Mouse (Mus musculus) induced T-regulatory cell, adult 2 months (primary cell): ENCODE data around the gene Saa3.
A peak's percentile ranks its signal among the peaks of the same experiment; 100 is the strongest.
"Not testable (repeated sequence)": the region's sequence is repeated elsewhere in the genome, so short reads cannot be mapped to it uniquely, and the experiment has no call there.

Experiments used
- DNase-seq: peaks from one replicate; pipeline ENCODE4 v3.0.0-alpha.2; 2012; ENCODE audit warnings: low read depth

The Saa3 gene

DNA sequence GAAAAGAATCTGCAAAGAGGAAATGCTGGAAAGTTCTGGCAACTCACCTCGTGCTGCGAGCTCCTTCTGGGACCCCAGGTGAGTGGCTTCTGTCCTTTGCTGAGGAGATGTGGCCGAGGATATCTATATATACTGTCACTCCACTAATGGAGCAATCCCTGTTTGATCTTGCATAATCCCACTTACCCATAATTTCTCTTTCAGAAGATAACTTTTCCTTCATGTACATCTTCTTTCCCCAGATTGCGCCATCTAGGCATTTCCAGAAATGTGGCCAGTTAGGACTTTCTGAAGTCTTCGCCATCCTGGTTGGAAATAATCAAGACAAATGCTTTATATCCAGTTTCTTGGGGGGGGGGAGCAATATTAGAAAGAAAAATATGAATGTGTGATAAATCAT lies at the start of gene Saa3:
Saa3 (minus strand) TSS at position 101 of the 400 bp plus-strand sequence.
- no peak for DNase-seq

- DNase-seq: no peak
Measured at GRCm38 (mm10) chr7:46764672-46765071, 49.2 kb upstream of the Saa3 start.

GRCm38 (mm10) chr7:46762601-46763000 lies 47.1 kb upstream of the Saa3 start:
- DNase-seq: no peak

DNA sequence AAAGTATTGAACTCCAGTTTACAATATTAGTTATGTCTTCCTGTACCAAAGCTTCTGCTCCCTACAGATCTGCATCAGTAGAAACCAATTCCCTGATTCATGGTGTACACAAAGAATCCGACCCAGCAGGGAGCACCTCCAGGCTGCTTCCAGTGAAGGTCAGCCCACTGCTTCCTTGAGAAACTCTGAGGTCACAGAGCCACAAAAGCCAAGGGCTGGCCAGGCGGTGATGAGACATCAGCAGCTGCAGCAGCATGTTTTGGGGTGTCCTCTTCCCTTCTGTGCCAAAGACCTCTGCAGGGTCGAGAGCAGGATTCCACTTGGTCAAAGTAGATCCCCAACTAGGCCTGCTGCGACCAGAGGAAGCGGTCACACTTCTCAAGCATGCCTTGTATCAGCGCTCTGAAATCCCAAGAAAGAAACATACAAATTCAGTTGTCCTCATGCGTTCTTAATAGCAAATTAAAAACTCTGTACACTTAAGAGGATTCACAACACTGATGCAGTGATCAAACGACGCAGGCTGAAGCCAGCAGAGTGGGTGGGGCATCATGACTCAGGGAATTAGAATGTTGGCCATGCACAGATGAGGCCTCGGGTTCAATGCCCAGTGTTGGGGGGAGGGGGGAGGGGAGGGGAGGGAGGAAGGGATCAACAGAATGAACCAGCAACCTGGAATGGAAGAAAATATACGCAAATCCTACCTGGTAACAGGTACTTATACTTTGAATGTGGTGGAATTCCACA lies 45.7 kb upstream of the Saa3 start:
- DNase-seq: no peak

- no peak for DNase-seq
Measured at GRCm38 (mm10) chr7:46751490-46751889, 36.0 kb upstream of the Saa3 start, which contains the start of gene Saa2. Saa2 (plus strand) TSS chr7:46751790.

DNA sequence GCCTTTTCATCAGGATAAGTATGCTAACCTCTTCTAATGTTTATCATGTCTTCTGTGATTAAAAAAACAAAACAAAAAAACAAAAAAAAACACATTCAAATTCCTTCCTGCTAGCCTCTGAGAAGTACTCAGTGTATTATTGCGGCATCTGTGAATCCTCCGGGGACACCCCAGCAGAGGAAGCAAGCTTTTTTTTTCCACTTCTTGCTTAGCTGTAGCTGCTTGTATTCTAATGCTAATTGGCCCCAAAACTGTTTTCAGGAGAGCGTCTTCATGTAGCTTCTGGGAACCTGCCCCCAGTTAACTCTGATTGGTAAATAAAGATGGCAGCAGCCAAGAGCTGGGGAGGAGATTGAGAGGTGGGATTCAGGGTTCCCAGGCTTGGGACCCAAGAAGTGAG lies 33.0 kb upstream of the Saa3 start:
- no peak for DNase-seq

DNA sequence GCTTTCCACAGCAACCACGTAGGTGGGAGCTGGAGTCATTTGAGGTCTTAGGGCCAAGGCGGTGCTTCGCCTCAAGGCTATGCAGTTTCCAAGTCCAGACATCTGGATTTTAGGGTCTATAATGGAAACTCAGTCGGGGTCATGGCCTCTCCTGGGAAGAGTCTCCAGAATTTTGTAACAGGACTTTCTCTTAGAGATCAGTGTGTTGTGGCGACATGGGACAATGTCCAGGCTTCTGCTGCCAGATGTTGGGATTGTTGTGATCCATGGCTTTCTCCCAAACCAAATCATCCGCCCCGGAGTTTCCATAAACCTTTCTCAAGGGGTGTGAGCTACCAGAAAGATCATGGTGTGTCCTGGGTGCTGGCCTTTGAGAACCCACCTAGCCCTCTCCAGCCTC lies 30.9 kb upstream of the Saa3 start:
- DNase-seq: no peak

- DNase-seq: no peak
Measured at GRCm38 (mm10) chr7:46745816-46746215, 30.3 kb upstream of the Saa3 start.

DNA sequence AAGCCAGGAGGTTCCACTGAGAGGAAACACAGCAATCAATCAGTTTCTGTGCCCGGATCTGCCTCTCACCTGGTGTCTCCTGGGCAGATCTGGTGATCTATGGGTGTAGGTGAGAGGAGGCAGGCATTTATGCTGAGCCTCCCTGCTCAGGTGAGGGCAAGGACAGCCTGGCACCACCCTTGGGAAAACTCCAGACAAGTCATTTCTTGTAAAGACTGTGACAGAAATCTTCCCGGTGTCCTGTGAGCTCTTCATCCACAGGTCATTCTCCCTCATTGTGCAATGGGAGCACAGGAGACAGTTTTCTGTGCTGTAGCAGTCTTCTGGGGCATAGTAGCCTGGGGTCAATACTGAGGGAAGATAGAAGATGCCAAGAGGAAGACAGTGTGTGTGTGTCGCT lies 27.4 kb upstream of the Saa3 start, which contains the start of gene Saa1:
Saa1 (minus strand) TSS at position 101 of the 400 bp plus-strand sequence.
- DNase-seq: not testable (repeated sequence)

- DNase-seq: not testable (repeated sequence)
Measured at GRCm38 (mm10) chr7:46740041-46740440, 24.5 kb upstream of the Saa3 start.

GRCm38 (mm10) chr7:46738561-46739460 lies 23.3 kb upstream of the Saa3 start:
- DNase-seq: peak; percentile 7

- DNase-seq: no peak
Measured at GRCm38 (mm10) chr7:46734983-46735382, 19.5 kb upstream of the Saa3 start.

- no peak for DNase-seq
Measured at GRCm38 (mm10) chr7:46732458-46732857, 17.0 kb upstream of the Saa3 start, which contains the start of gene Saa4. Saa4 (minus strand) TSS chr7:46732603.

- no peak for DNase-seq
Measured at GRCm38 (mm10) chr7:46727584-46727983, 12.1 kb upstream of the Saa3 start.

DNA sequence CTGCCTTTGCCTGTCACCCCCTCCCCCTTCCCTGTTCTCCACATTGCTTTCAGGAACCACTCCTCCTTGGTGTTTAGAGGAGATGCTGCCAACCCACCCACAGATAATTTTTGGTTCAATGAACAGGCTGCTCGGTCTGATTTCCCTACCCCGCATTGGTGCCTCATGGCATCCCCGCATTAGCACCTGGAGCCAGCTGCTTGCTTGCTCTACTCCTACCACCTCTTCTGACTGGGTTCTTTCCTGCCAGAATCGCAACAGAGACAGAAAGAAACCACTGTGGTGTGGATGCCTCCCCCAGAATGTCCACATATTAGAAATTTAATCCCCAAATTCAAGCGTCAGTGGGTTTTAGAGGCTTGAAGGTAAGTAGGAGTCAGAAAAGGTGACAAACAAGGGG lies 8.9 kb upstream of the Saa3 start:
- DNase-seq: no peak

DNA sequence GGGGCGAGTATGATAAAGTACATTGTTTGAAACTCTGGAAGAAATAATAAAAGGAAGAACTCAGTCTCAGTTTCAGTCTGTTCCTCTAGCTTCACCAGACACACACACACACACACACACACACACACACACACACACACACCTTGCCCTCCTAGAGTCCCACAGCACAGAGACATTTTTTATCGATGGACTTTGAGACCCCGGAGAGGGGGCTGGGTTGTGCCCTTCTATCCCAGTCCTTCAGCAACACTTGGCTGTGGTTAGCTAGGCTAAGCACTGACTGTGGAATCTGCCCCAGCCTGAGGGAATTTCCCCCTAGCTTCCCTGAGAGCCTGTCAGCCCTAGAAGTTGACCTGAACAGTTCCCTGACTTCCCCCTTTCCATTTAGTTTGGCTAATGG lies 8.3 kb upstream of the Saa3 start:
- no peak for DNase-seq

DNA sequence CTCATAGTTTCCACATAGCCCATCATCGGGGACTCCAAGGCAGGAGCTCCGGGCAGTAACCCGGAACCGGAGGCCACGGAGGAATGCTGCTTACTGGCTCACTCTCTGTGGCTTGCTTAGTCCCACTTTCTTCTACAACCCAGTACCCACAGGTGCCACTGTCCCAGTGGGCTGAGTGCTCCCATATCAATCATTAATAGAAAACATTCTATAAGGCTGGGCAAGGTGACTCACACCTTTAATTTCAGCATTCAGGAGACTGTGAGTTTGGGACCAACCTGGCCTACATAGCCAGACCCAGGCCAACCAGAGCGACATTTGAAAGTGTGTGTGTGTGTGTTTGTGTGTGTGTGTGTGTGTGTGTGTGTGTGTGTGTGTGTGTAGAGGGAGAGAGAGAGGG lies 7.9 kb upstream of the Saa3 start:
- no peak for DNase-seq

- DNase-seq: no peak
Measured at GRCm38 (mm10) chr7:46720460-46720859, 5.0 kb upstream of the Saa3 start.

GRCm38 (mm10) chr7:46719526-46719925 lies 4.0 kb upstream of the Saa3 start:
- no peak for DNase-seq

DNA sequence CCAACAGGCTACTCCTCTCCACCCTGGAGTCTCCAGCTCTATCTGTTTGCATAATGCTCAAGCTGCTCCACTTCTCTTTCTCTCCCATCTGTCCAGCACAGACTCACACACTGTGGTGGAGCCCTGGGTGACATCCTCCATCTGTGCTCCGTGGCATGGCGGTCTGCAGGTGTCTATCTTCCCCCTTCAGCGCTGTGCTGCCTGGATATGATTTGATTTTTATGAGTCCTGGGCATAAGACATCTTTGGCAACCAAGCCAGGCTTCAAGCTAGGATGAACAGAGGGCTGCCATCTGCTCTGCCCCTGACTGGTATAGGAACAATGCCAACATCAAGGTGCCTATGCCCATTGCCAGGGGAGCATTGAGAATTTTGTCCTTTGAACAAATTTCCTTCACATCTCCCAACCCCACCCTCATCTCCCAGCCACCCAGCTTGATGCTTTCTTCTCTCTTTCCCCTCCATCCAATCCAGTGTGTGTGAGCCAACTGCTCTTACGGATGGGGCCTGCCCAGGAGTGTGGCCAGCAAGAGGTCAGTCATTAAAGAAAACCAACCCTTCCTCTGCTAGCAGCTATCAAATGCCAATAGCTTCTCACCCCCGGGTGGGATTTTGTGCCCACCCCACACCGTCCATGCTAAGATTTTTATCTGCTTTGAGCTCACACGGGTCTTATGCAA lies 3.2 kb upstream of the Saa3 start:
- no peak for DNase-seq

DNA sequence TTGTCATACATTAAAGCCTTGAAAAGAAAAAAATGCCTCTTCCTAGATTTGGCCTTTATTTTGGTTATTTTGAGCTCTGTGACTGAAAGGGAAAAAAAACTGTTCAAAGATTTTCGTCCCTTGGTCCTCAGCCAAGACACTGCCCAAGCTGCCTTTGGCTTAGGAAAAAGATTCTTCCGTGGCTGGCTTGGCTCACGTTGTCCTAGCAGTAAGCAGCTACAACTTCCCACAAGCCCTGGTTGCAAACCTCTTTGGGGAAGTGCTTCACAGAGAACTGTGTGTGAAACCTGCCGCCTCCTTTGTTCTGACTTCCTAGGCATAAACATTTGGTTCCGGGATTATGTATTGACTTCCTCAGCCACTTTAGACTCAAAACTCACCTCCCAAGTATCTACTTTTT lies 1.4 kb upstream of the Saa3 start:
- DNase-seq: no peak

- peak; percentile 88 for DNase-seq
Measured at GRCm38 (mm10) chr7:46714518-46714917, 982 bp downstream of the Saa3 start.
